Mouse (Mus musculus) heart, embryonic 11.5 days (tissue): ENCODE results near the gene Hist1h2aa. TPM values are rescaled to one million over a fixed set of nuclear protein-coding genes. Genes with fewer than 3 reads are reported as not detected.

ENCODE experiments used
- ATAC-seq: fragments of 200-750 bp; cut with Nextera tagmentation; replicated peaks from 2 replicates; pipeline ENCODE4 v1.8.0; 2017; ENCODE audit warnings: moderate library complexity; ENCODE audit not compliant: insufficient number of reproducible peaks, low FRiP score, low TSS enrichment
- H3K27ac ChIP-seq: fragments of 300-500 bp; sonication (generic); 2 replicates; pipeline ENCODE4 v1.5.1; 2014; ENCODE audit warnings: mild to moderate bottlenecking, low read depth, low read length
- H3K27me3 ChIP-seq: fragments of 300-500 bp; sonication (generic); 2 replicates; pipeline ENCODE4 v1.6.1; 2014; ENCODE audit warnings: mild to moderate bottlenecking, low read length, mixed read lengths; ENCODE audit not compliant: control insufficient read depth, insufficient read depth
- H3K36me3 ChIP-seq: fragments of 300-500 bp; sonication (generic); 2 replicates; pipeline ENCODE4 v1.6.1; 2014; ENCODE audit warnings: mild to moderate bottlenecking, low read length, moderate library complexity, mixed read lengths; ENCODE audit not compliant: control insufficient read depth, insufficient read depth
- H3K4me1 ChIP-seq: fragments of 300-500 bp; sonication (generic); 2 replicates; pipeline ENCODE4 v1.6.1; 2014; ENCODE audit warnings: low read length; ENCODE audit not compliant: control insufficient read depth, insufficient read depth
- H3K4me2 ChIP-seq: fragments of 300-500 bp; sonication (generic); 2 replicates; pipeline ENCODE4 v1.6.1; 2014; ENCODE audit warnings: mild to moderate bottlenecking, moderate library complexity
- H3K4me3 ChIP-seq: fragments of 300-500 bp; sonication (generic); 2 replicates; pipeline ENCODE4 v1.5.1; 2014; ENCODE audit warnings: low read depth, low read length
- H3K9ac ChIP-seq: fragments of 300-500 bp; sonication (generic); 2 replicates; pipeline ENCODE4 v1.6.1; 2014; ENCODE audit warnings: mild to moderate bottlenecking, low read depth, low read length, moderate library complexity
- H3K9me3 ChIP-seq: fragments of 300-500 bp; sonication (generic); replicated peaks from 2 replicates; pipeline ENCODE4 v1.6.1; 2016; ENCODE audit warnings: low read length; ENCODE audit not compliant: control insufficient read depth
- WGBS: fragments of 180-500 bp; shearing (Covaris S2); extraction: QIAGEN DNeasy Blood & Tissue Kit; methylation state at CpG from one replicate; pipeline ENCODE4 v1.1.7; 2014; ENCODE audit not compliant: insufficient replicate concordance; 5-methylcytosine and 5-hydroxymethylcytosine counted together
- polyA plus RNA-seq: library from polyadenylated mRNA; unstranded; fragments of >200 nt; fragmentation: Nextera tagmentation; extraction: Ambion mirVana; gene quantifications from 2 replicates; pipeline ENCODE4 v1.2.1, GENCODE M21; 2014

The Hist1h2aa gene
- polyA plus RNA-seq, 1 experiment from 2014 or later, result not detected

GRCm38 (mm10) chr13:23910121-23910520 lies 24.1 kb upstream of the Hist1h2aa start:
- WGBS, result 72% methylated on average over 5 of the region's 5 CpGs
- H3K27ac ChIP-seq, result no peak overlapping the region
- no peak overlapping the region for H3K4me2 ChIP-seq
- peaks cover 16% of the 10 kb centered on the region for H3K4me1 ChIP-seq
- H3K4me3 ChIP-seq, result no peak overlapping the region
- H3K36me3 ChIP-seq, result no peaks in the 10 kb centered on the region
- H3K9me3 ChIP-seq, result no peaks in the 10 kb centered on the region
- no peak overlapping the region for H3K9ac ChIP-seq
- ATAC-seq, result no peak
- H3K27me3 ChIP-seq, result 0 out of 2 replicates have a peak, but pooled peaks cover 7% of the 10 kb centered on the region

- no peak overlapping the region for H3K4me2 ChIP-seq
- no peak overlapping the region for H3K4me3 ChIP-seq
- WGBS, result 82% methylated on average over 5 of the region's 5 CpGs
- H3K4me1 ChIP-seq, result peaks cover 26% of the 10 kb centered on the region
- H3K9ac ChIP-seq, result no peak overlapping the region
- no peaks in the 10 kb centered on the region for H3K9me3 ChIP-seq
- ATAC-seq, result no peak
- H3K27ac ChIP-seq, result no peak overlapping the region
- no peaks in the 10 kb centered on the region for H3K36me3 ChIP-seq
- 0 out of 2 replicates have a peak, but pooled peaks cover 7% of the 10 kb centered on the region for H3K27me3 ChIP-seq
Measured at GRCm38 (mm10) chr13:23911335-23911734, 22.9 kb upstream of the Hist1h2aa start.

- H3K4me1 ChIP-seq, result peaks cover 30% of the 10 kb centered on the region
- WGBS, result 14% methylated on average over 6 of the region's 6 CpGs
- peak; percentile 67 for ATAC-seq
- no peaks in the 10 kb centered on the region for H3K9me3 ChIP-seq
- no peaks in the 10 kb centered on the region for H3K36me3 ChIP-seq
- peak overlapping the region; percentile 64 for H3K27ac ChIP-seq
- 0 out of 2 replicates have a peak, but pooled peaks cover 7% of the 10 kb centered on the region for H3K27me3 ChIP-seq
- no peak overlapping the region for H3K9ac ChIP-seq
- H3K4me2 ChIP-seq, result 0 out of 2 replicates have a peak overlapping the region, but pooled peaks have one; percentile 19
- no peak overlapping the region for H3K4me3 ChIP-seq
Measured at GRCm38 (mm10) chr13:23913791-23914306, 20.4 kb upstream of the Hist1h2aa start.

DNA sequence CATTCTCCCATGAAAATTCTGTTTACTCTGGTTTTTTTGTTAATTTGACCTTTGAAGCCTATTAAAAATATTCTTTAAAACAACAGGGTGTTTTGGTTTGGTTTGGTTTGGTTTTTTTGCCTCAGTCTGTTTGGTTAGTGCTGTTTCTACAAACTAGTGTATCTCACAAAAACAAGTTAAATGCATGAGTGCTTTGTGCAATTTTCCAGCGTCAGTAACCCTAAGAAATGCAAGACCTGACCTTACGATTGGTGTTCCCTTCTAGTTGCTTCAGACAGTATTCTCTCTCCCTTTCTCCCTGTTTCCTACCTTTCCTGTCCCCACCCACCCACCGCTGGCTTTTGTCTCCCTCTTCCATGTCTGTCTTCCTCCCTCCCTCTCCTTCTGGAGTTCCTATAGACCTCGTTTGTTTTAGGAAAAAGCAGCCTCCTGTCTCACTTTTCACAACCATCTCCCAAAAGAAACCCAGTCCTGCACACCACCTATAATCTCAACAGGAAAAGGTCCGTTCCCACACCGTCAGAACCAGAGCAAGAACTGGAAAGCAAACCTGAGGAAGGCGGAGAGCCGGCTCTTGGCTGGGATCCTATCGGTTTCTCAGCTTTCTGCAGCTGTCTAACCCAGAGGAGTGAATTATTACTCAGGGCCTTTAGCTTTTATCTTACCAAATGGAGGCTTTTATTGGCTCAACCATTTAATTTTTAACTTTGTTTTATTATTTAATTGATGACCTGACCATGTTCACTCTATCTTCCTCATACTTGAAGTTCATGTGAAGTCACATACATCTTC lies 19.7 kb upstream of the Hist1h2aa start, which contains the start of gene Slc17a4:
TSS of gene Slc17a4 (minus strand) at position 634 of the 792 bp plus-strand sequence.
- Histone ChIP-seq H3K4me2 (peak within 1 kb of the TSS; percentile 19; the same call in 1 of the 2 replicates), H3K9ac (no peak within 1 kb of the TSS), H3K36me3 (no peaks in the 10 kb centered on the region), H3K27me3 (0 out of 2 replicates have a peak, but pooled peaks cover 7% of the 10 kb centered on the region), H3K4me1 (peaks cover 30% of the 10 kb centered on the region), H3K4me3 (no peak within 1 kb of the TSS), H3K27ac (peak within 1 kb of the TSS; percentile 64), H3K9me3 (no peaks in the 10 kb centered on the region)
- 49% methylated on average over 9 of the region's 9 CpGs for WGBS
- ATAC-seq, result no peak

- Histone ChIP-seq H3K36me3 (no peaks in the 10 kb centered on the region), H3K4me2 (no peak overlapping the region), H3K27ac (peak overlapping the region; percentile 29), H3K27me3 (no peaks in the 10 kb centered on the region), H3K4me1 (peaks cover 30% of the 10 kb centered on the region), H3K9ac (no peak overlapping the region), H3K4me3 (no peak overlapping the region), H3K9me3 (no peaks in the 10 kb centered on the region)
- 0 out of 2 replicates have a peak, but pooled peaks have one; percentile 43 for ATAC-seq
- 53% methylated on average over 1 of the region's 1 CpGs for WGBS
Measured at GRCm38 (mm10) chr13:23916132-23916531, 18.1 kb upstream of the Hist1h2aa start.

DNA sequence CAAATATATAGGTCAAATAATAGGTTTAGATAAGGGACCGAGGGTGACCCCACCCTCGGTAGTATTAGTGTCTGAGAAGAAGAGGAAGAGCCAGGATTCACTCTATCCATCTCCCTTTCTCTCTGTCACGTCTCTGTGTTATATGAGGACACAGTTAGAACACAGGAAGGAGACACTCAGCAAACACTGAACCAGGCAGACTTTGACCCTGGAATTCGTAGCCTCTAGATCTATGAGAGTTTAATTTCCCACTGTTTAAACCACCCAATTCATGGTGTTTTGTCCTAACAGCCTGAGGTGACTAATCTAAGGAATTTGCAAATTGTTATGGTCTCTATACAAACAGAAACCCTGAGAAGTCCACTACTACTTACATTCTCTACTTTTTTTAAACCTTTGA lies 16.6 kb upstream of the Hist1h2aa start:
- Histone ChIP-seq H3K4me3 (no peak overlapping the region), H3K27ac (no peak overlapping the region), H3K4me1 (peaks cover 30% of the 10 kb centered on the region), H3K36me3 (no peaks in the 10 kb centered on the region), H3K9me3 (no peaks in the 10 kb centered on the region), H3K9ac (no peak overlapping the region), H3K4me2 (no peak overlapping the region), H3K27me3 (no peaks in the 10 kb centered on the region)
- WGBS, result 64% methylated on average over 4 of the region's 4 CpGs
- ATAC-seq, result no peak

DNA sequence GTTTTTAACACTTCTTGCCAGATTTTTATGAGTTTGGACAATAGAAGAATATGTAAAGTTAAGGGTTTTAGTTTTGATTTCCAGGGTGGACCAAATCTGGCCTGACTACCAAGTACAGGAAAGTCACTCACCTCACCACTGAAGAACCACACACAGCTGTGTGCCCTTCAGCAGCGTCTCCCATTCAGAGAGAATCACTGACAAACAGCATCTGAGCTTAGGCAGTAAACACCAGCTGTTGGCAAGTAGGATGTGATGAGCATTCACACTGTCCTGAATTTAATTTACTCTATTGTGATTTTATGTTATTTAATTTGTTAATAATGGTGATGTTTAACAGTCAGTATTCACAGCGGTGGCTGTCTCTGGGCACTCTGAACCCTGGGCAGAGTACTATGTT lies 8.5 kb upstream of the Hist1h2aa start:
- H3K27me3 ChIP-seq, result peaks cover 2% of the 10 kb centered on the region; the same call in 1 of the 2 replicates
- no peak overlapping the region for H3K27ac ChIP-seq
- ATAC-seq, result no peak
- no peaks in the 10 kb centered on the region for H3K9me3 ChIP-seq
- no peak overlapping the region for H3K4me2 ChIP-seq
- H3K4me3 ChIP-seq, result no peak overlapping the region
- H3K4me1 ChIP-seq, result peaks cover 6% of the 10 kb centered on the region; the same call in 1 of the 2 replicates
- no peak overlapping the region for H3K9ac ChIP-seq
- no peaks in the 10 kb centered on the region for H3K36me3 ChIP-seq
- 67% methylated on average over 2 of the region's 2 CpGs for WGBS

DNA sequence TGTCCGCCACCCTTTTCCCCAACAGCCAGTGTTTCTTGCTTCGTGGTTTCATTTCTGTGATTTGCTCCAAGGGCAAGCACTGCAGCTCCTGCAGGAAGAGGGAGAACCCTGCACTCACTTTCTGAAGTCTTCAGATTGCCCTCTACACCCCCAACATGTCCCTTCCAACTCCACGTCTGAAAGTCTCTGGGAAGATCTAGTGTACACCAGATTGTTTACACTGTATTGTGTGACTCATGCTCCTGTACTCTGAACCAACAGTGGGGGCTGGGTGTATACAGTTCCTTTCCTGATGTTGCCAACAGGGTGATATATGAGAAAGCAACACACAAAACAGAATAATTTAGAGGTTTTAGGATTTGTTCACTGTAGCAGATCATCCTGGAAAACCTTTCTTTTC lies 5.6 kb upstream of the Hist1h2aa start:
- H3K4me1 ChIP-seq, result peaks cover 6% of the 10 kb centered on the region; the same call in 1 of the 2 replicates
- no peak overlapping the region for H3K27ac ChIP-seq
- 46% methylated on average over 3 of the region's 3 CpGs for WGBS
- peaks cover 2% of the 10 kb centered on the region; the same call in 1 of the 2 replicates for H3K27me3 ChIP-seq
- no peak for ATAC-seq
- H3K9ac ChIP-seq, result no peak overlapping the region
- H3K36me3 ChIP-seq, result no peaks in the 10 kb centered on the region
- no peak overlapping the region for H3K4me3 ChIP-seq
- 0 out of 2 replicates have a peak overlapping the region, but pooled peaks have one; percentile 31 for H3K4me2 ChIP-seq
- H3K9me3 ChIP-seq, result no peaks in the 10 kb centered on the region
